Mouse (Mus musculus) liver, postnatal 0 days (tissue): ENCODE results near the gene Osbpl9. TPM values are rescaled to one million over a fixed set of nuclear protein-coding genes. Genes with fewer than 3 reads are reported as not detected.

Experiments
- ATAC-seq: fragments of 200-750 bp; cut with Nextera tagmentation; 2 replicates; pipeline ENCODE4 v1.8.0; 2017; ENCODE audit warnings: mild to moderate bottlenecking, moderate library complexity
- DNase-seq: peaks from one replicate; pipeline ENCODE4 v3.0.0-alpha.2; 2016
- H3K27ac ChIP-seq: fragments of 300-500 bp; sonication (generic); 2 replicates; pipeline ENCODE4 v1.5.1; 2014; ENCODE audit warnings: antibody characterized with exemption, moderate library complexity, mild to moderate bottlenecking, low read depth
- H3K27me3 ChIP-seq: fragments of 300-500 bp; sonication (generic); 2 replicates; pipeline ENCODE4 v1.6.1; 2014; ENCODE audit warnings: low read length, control low read depth, mixed read lengths; ENCODE audit not compliant: insufficient read depth
- H3K36me3 ChIP-seq: fragments of 300-500 bp; sonication (generic); replicated peaks from 2 replicates; pipeline ENCODE4 v1.6.1; 2014; ENCODE audit warnings: mild to moderate bottlenecking, control low read depth, low read length, moderate library complexity, mixed read lengths; ENCODE audit not compliant: insufficient read depth
- H3K4me1 ChIP-seq: fragments of 300-500 bp; sonication (generic); 2 replicates; pipeline ENCODE4 v1.6.1; 2014; ENCODE audit warnings: antibody characterized with exemption, mild to moderate bottlenecking, control low read depth; ENCODE audit not compliant: insufficient read depth
- H3K4me2 ChIP-seq: fragments of 300-500 bp; sonication (generic); 2 replicates; pipeline ENCODE4 v1.6.1; 2014; ENCODE audit warnings: low read depth, mild to moderate bottlenecking, low read length, moderate library complexity, mixed read lengths
- H3K4me3 ChIP-seq: fragments of 300-500 bp; sonication (generic); 2 replicates; pipeline ENCODE4 v1.5.1; 2014; ENCODE audit warnings: low read depth, low read length
- H3K9ac ChIP-seq: fragments of 300-500 bp; sonication (generic); replicated peaks from 2 replicates; pipeline ENCODE4 v1.6.1; 2014; ENCODE audit warnings: mild to moderate bottlenecking, moderate library complexity
- H3K9me3 ChIP-seq: fragments of 300-500 bp; sonication (generic); 2 replicates; pipeline ENCODE4 v1.6.1; 2016; ENCODE audit warnings: mild to moderate bottlenecking, control low read depth, low read length, mixed read lengths
- CTCF ChIP-seq: sonication (generic); IDR thresholded peaks from 2 replicates; pipeline ENCODE4 v1.5.1; 2016; ENCODE audit warnings: antibody characterized with exemption, low read depth
- EP300 ChIP-seq: IDR thresholded peaks from 2 replicates; pipeline ENCODE4 v1.6.1; 2016; ENCODE audit warnings: antibody characterized with exemption, low read depth, mild to moderate bottlenecking
- WGBS: fragments of 180-500 bp; shearing (Covaris S2); extraction: QIAGEN DNeasy Blood & Tissue Kit; methylation state at CpG from one replicate; pipeline ENCODE4 v1.1.7; 2014; ENCODE audit not compliant: insufficient replicate concordance; 5-methylcytosine and 5-hydroxymethylcytosine counted together
- polyA plus RNA-seq: library from polyadenylated mRNA; unstranded; fragments of >200 nt; fragmentation: Nextera tagmentation; extraction: Ambion mirVana; gene quantifications from 2 replicates; pipeline ENCODE4 v1.2.1, GENCODE M21; 2015

Osbpl9 gene
- polyA plus RNA-seq, 1 experiment from 2014 or later = 28.2 TPM

DNA sequence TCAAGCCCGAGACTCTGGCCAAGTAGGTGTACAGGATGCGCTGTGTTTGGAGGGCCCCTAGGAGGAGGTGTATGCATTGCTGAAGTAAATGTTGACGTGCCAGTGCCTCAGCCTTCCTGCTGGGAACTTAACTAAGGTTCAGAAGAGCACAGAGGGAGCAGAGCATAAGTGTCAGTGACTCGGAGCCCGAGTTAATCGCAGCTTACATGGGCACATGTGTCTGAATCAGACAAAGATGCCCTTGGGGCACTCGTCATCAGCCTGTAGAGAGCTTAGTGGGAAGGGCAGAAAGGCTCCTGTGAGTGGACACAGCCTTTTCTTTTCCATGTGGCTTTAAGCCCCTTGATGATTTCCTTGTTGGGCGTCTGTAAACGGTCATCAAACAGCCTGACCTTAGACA is 148.1 kb downstream of the Osbpl9 start:
- 88% methylated on average over 9 of the region's 9 CpGs for WGBS
- no peak overlapping the region for H3K27ac ChIP-seq
- H3K36me3 ChIP-seq = peaks cover 83% of the 10 kb centered on the region
- DNase-seq = no peak
- no peak for ATAC-seq
- TF ChIP-seq EP300 (no peak), CTCF (no peak)
- H3K4me2 ChIP-seq = no peak overlapping the region
- H3K4me3 ChIP-seq = no peak overlapping the region
- H3K9ac ChIP-seq = no peak overlapping the region
- H3K4me1 ChIP-seq = 0 out of 2 replicates have a peak, but pooled peaks cover 6% of the 10 kb centered on the region
- no peaks in the 10 kb centered on the region for H3K9me3 ChIP-seq
- H3K27me3 ChIP-seq = no peaks in the 10 kb centered on the region

- no peak overlapping the region for H3K9ac ChIP-seq
- H3K4me3 ChIP-seq = no peak overlapping the region
- ATAC-seq = peak; percentile 40; the same call in 1 of the 2 replicates
- H3K27me3 ChIP-seq = no peaks in the 10 kb centered on the region
- no peaks in the 10 kb centered on the region for H3K9me3 ChIP-seq
- H3K4me1 ChIP-seq = 0 out of 2 replicates have a peak, but pooled peaks cover 6% of the 10 kb centered on the region
- 0 out of 2 replicates have a peak overlapping the region, but pooled peaks have one; percentile 34 for H3K27ac ChIP-seq
- H3K36me3 ChIP-seq = peaks cover 77% of the 10 kb centered on the region
- no peak overlapping the region for H3K4me2 ChIP-seq
- TF ChIP-seq CTCF (no peak), EP300 (no peak)
- WGBS = 50% methylated on average over 1 of the region's 1 CpGs
- DNase-seq = no peak
These were observed 149.8 kb downstream of the Osbpl9 start for GRCm38 (mm10) chr4:109052282-109052681.

- H3K9ac ChIP-seq = no peak overlapping the region
- H3K9me3 ChIP-seq = no peaks in the 10 kb centered on the region
- TF ChIP-seq EP300 = no peak
- TF ChIP-seq CTCF = no peak
- no peak for DNase-seq
- no peak overlapping the region for H3K4me2 ChIP-seq
- H3K27ac ChIP-seq = no peak overlapping the region
- no peaks in the 10 kb centered on the region for H3K27me3 ChIP-seq
- 0 out of 2 replicates have a peak, but pooled peaks cover 6% of the 10 kb centered on the region for H3K4me1 ChIP-seq
- H3K36me3 ChIP-seq = peaks cover 69% of the 10 kb centered on the region
- no peak for ATAC-seq
- no peak overlapping the region for H3K4me3 ChIP-seq
- 71% methylated on average over 4 of the region's 4 CpGs for WGBS
These were observed 153.8 kb downstream of the Osbpl9 start for GRCm38 (mm10) chr4:109048258-109048657.

DNA sequence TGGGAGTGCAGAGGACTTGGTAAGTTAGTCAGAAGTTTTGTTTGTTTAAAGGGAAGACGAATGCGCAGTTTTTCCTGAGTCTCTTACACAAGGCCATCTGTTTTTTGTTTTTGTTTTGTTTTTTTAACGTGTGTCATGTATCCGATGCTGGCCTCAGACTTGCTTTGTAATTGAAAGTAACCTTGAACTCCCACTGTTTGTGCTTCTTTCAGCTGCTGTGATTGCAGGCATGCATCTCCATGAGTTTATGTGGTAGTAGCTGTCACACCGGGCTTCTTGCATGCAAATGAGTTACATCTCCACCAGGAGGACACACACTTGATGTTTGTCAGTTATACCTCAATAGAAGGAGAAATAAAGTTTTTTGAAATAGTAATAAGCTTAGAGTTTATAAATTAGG is 158.3 kb downstream of the Osbpl9 start:
- Histone ChIP-seq H3K4me2 (no peak overlapping the region), H3K36me3 (peaks cover 69% of the 10 kb centered on the region), H3K9me3 (no peaks in the 10 kb centered on the region), H3K4me3 (no peak overlapping the region), H3K27me3 (no peaks in the 10 kb centered on the region), H3K27ac (no peak overlapping the region), H3K4me1 (no peaks in the 10 kb centered on the region), H3K9ac (no peak overlapping the region)
- TF ChIP-seq EP300 (no peak), CTCF (no peak)
- ATAC-seq = no peak
- DNase-seq = no peak
- 83% methylated on average over 5 of the region's 5 CpGs for WGBS

DNA sequence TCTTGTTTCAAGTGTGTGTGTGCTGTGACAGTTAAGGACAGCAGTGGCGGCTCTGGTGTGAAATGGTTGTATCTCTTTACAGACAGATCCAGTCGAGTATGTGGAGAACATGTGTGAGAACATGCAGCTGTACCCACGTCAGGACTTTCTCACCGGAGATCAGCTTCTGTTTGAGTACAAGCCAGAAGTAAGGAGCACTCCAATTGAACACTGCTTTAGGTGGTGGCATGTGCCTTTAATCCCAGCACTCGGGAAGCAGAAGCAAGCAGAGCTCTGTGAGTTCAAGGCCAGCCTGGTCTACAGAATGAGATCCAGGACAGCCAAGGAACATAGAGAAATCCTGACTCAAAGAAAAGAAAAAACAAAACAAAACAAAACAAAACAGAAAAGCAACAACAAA is 158.8 kb downstream of the Osbpl9 start:
- no peak for ATAC-seq
- TF ChIP-seq CTCF = no peak
- TF ChIP-seq EP300 = no peak
- Histone ChIP-seq H3K27me3 (no peaks in the 10 kb centered on the region), H3K36me3 (peaks cover 72% of the 10 kb centered on the region), H3K27ac (no peak overlapping the region), H3K9ac (no peak overlapping the region), H3K4me1 (no peaks in the 10 kb centered on the region), H3K9me3 (no peaks in the 10 kb centered on the region), H3K4me3 (no peak overlapping the region), H3K4me2 (no peak overlapping the region)
- 80% methylated on average over 5 of the region's 5 CpGs for WGBS
- DNase-seq = no peak

GRCm38 (mm10) chr4:109042739-109043138 is 159.3 kb downstream of the Osbpl9 start:
- Histone ChIP-seq H3K36me3 (peaks cover 69% of the 10 kb centered on the region), H3K27me3 (no peaks in the 10 kb centered on the region), H3K27ac (no peak overlapping the region), H3K4me3 (no peak overlapping the region), H3K4me1 (no peaks in the 10 kb centered on the region), H3K9me3 (no peaks in the 10 kb centered on the region), H3K9ac (no peak overlapping the region), H3K4me2 (no peak overlapping the region)
- WGBS = 82% methylated on average over 4 of the region's 4 CpGs
- no peak for ATAC-seq
- DNase-seq = no peak
- TF ChIP-seq CTCF = no peak
- no peak for TF ChIP-seq EP300

- no peak for ATAC-seq
- no peaks in the 10 kb centered on the region for H3K4me1 ChIP-seq
- H3K27ac ChIP-seq = no peak overlapping the region
- H3K9ac ChIP-seq = no peak overlapping the region
- H3K9me3 ChIP-seq = no peaks in the 10 kb centered on the region
- H3K36me3 ChIP-seq = peaks cover 55% of the 10 kb centered on the region
- H3K4me2 ChIP-seq = no peak overlapping the region
- H3K4me3 ChIP-seq = no peak overlapping the region
- peak; percentile 78 for DNase-seq
- no peak for TF ChIP-seq EP300
- peak; percentile 86 for TF ChIP-seq CTCF
- no peaks in the 10 kb centered on the region for H3K27me3 ChIP-seq
These were observed 165.7 kb downstream of the Osbpl9 start for GRCm38 (mm10) chr4:109036327-109036726.
